Mouse (Mus musculus): ENCODE data around the gene Jsrp1. TPM values are rescaled to one million over a fixed set of nuclear protein-coding genes. Genes with fewer than 3 reads are reported as not detected.
A peak's percentile ranks its signal among the peaks of the same experiment; 100 is the strongest.

The Jsrp1 gene
- polyA plus RNA-seq, 1 experiment from 2014 or later, result 5.7 TPM

GRCm38 (mm10) chr10:80766161-80766815 lies 47.0 kb downstream of the Jsrp1 start:
- Histone ChIP-seq H3K27ac (replicated peaks) (peak overlapping the region; percentile 22; the same call in 1 of the 2 replicates), H3K4me3 (no peak overlapping the region), H3K9ac (peak overlapping the region; percentile 17), H3K9me3 (no peaks in the 10 kb centered on the region), H3K27me3 (replicated peaks) (no peaks in the 10 kb centered on the region), H3K4me2 (no peak overlapping the region), H3K36me3 (peaks cover 68% of the 10 kb centered on the region), H3K4me1 (peaks cover 37% of the 10 kb centered on the region)
- 74% methylated on average over 10 of the region's 10 CpGs for WGBS
- ATAC-seq (ENCODE audit: extremely low read depth, insufficient number of reproducible peaks, low FRiP score, low TSS enrichment), result no peak

- 66% methylated on average over 2 of the region's 2 CpGs for WGBS
- Histone ChIP-seq H3K9me3 (no peaks in the 10 kb centered on the region), H3K4me1 (peaks cover 42% of the 10 kb centered on the region), H3K4me3 (no peak overlapping the region), H3K27ac (replicated peaks) (0 out of 2 replicates have a peak overlapping the region, but pooled peaks have one; percentile 22), H3K9ac (no peak overlapping the region), H3K4me2 (no peak overlapping the region), H3K36me3 (peaks cover 63% of the 10 kb centered on the region), H3K27me3 (replicated peaks) (no peaks in the 10 kb centered on the region)
- ATAC-seq (ENCODE audit: extremely low read depth, insufficient number of reproducible peaks, low FRiP score, low TSS enrichment), result no peak
These were observed 47.6 kb downstream of the Jsrp1 start for GRCm38 (mm10) chr10:80765746-80766145.

- Histone ChIP-seq H3K27ac (replicated peaks) (no peak overlapping the region), H3K27me3 (replicated peaks) (no peaks in the 10 kb centered on the region), H3K9me3 (no peaks in the 10 kb centered on the region), H3K36me3 (peaks cover 42% of the 10 kb centered on the region), H3K4me1 (peaks cover 65% of the 10 kb centered on the region), H3K4me3 (no peak overlapping the region), H3K4me2 (no peak overlapping the region), H3K9ac (no peak overlapping the region)
- ATAC-seq (ENCODE audit: extremely low read depth, insufficient number of reproducible peaks, low FRiP score, low TSS enrichment), result no peak
- WGBS, result 81% methylated on average over 2 of the region's 2 CpGs
These were observed 49.8 kb downstream of the Jsrp1 start for GRCm38 (mm10) chr10:80763502-80763901.

- Histone ChIP-seq H3K27ac (replicated peaks) (no peak overlapping the region), H3K9me3 (no peaks in the 10 kb centered on the region), H3K4me2 (no peak overlapping the region), H3K4me3 (no peak overlapping the region), H3K27me3 (replicated peaks) (no peaks in the 10 kb centered on the region), H3K36me3 (peaks cover 27% of the 10 kb centered on the region), H3K9ac (0 out of 2 replicates have a peak overlapping the region, but pooled peaks have one; percentile 0), H3K4me1 (peaks cover 81% of the 10 kb centered on the region)
- ATAC-seq (ENCODE audit: extremely low read depth, insufficient number of reproducible peaks, low FRiP score, low TSS enrichment), result no peak
- 74% methylated on average over 3 of the region's 3 CpGs for WGBS
These were observed 51.5 kb downstream of the Jsrp1 start for GRCm38 (mm10) chr10:80761821-80762220.

GRCm38 (mm10) chr10:80760596-80761524 lies 52.4 kb downstream of the Jsrp1 start:
- Histone ChIP-seq H3K27ac (replicated peaks) (peak overlapping the region; percentile 26), H3K4me2 (no peak overlapping the region; the same call in 1 of the 2 replicates), H3K9ac (peak overlapping the region; percentile 33), H3K27me3 (replicated peaks) (no peaks in the 10 kb centered on the region), H3K36me3 (peaks cover 17% of the 10 kb centered on the region), H3K9me3 (no peaks in the 10 kb centered on the region), H3K4me1 (peaks cover 81% of the 10 kb centered on the region), H3K4me3 (no peak overlapping the region)
- 77% methylated on average over 4 of the region's 4 CpGs for WGBS
- no peak for ATAC-seq (ENCODE audit: extremely low read depth, insufficient number of reproducible peaks, low FRiP score, low TSS enrichment)

- H3K36me3 ChIP-seq, result peaks cover 7% of the 10 kb centered on the region; the same call in 1 of the 2 replicates
- H3K27ac ChIP-seq (replicated peaks), result peak overlapping the region; percentile 87
- peak overlapping the region; percentile 99 for H3K9ac ChIP-seq
- H3K27me3 ChIP-seq (replicated peaks), result no peaks in the 10 kb centered on the region
- H3K4me3 ChIP-seq, result 0 out of 2 replicates have a peak overlapping the region, but pooled peaks have one; percentile 2
- peaks cover 79% of the 10 kb centered on the region for H3K4me1 ChIP-seq
- H3K9me3 ChIP-seq, result no peaks in the 10 kb centered on the region
- ATAC-seq (ENCODE audit: extremely low read depth, insufficient number of reproducible peaks, low FRiP score, low TSS enrichment), result no peak
- WGBS, result 59% methylated on average over 7 of the region's 7 CpGs
- H3K4me2 ChIP-seq, result peak overlapping the region; percentile 98
These were observed 54.6 kb downstream of the Jsrp1 start for GRCm38 (mm10) chr10:80758651-80759050.

MicroRNAs within 50 kb of the gene (microRNA counts, 519-probe panel; counts per million panel counts)
- microRNA mmu-miR-1982, result 209 counts per million, percentile 61 among the panel's probes with 10 or more counts

Small RNA genes lying within 50 kb of the gene (microRNA-seq; reads per million reads assigned to microRNA genes)
- gene Mir1982, result 3.9 reads per million, percentile 16 among the genes with 10 or more reads in this experiment

Other genes starting within 250 kb of the Jsrp1 start
- 5.1 and 6.2 TPM in 2 replicates for gene Klf16, start 236.2 kb downstream of the Jsrp1 start, polyA plus RNA-seq (2015; fragmentation: Nextera tagmentation; extraction: Ambion mirVana)
- 81.7 and 85.1 TPM in 2 replicates for gene Abhd17a, start 223.2 kb downstream of the Jsrp1 start, polyA plus RNA-seq (2015; fragmentation: Nextera tagmentation; extraction: Ambion mirVana)
- gene Scamp4, start 210.6 kb downstream of the Jsrp1 start, polyA plus RNA-seq (2015; fragmentation: Nextera tagmentation; extraction: Ambion mirVana), result 65.9 and 70.4 TPM in 2 replicates
- 4.4 and 5.6 TPM in 2 replicates for gene Adat3, start 210.6 kb downstream of the Jsrp1 start, polyA plus RNA-seq (2015; fragmentation: Nextera tagmentation; extraction: Ambion mirVana)
- 1.5 and 1.7 TPM in 2 replicates for gene Gm49322, start 207.5 kb downstream of the Jsrp1 start, polyA plus RNA-seq (2015; fragmentation: Nextera tagmentation; extraction: Ambion mirVana)
- 87.5 and 89.0 TPM in 2 replicates for gene Csnk1g2, start 190.7 kb downstream of the Jsrp1 start, polyA plus RNA-seq (2015; fragmentation: Nextera tagmentation; extraction: Ambion mirVana)
- gene Btbd2, start 156.4 kb downstream of the Jsrp1 start, polyA plus RNA-seq (2015; fragmentation: Nextera tagmentation; extraction: Ambion mirVana), result 50.9 and 53.7 TPM in 2 replicates
- gene Mknk2, start 135.4 kb downstream of the Jsrp1 start, polyA plus RNA-seq (2015; fragmentation: Nextera tagmentation; extraction: Ambion mirVana), result 78.2 and 78.7 TPM in 2 replicates
- 26.0 and 27.2 TPM in 2 replicates for gene Mob3a, start 111.5 kb downstream of the Jsrp1 start, polyA plus RNA-seq (2015; fragmentation: Nextera tagmentation; extraction: Ambion mirVana)
- gene Izumo4, start 111.3 kb downstream of the Jsrp1 start, polyA plus RNA-seq (2015; fragmentation: Nextera tagmentation; extraction: Ambion mirVana), result 12.7 and 13.5 TPM in 2 replicates
- gene Ap3d1, start 71.2 kb downstream of the Jsrp1 start, polyA plus RNA-seq (2015; fragmentation: Nextera tagmentation; extraction: Ambion mirVana), result 44.0 and 46.4 TPM in 2 replicates
- gene Dot1l, start 58.3 kb downstream of the Jsrp1 start, polyA plus RNA-seq (2015; fragmentation: Nextera tagmentation; extraction: Ambion mirVana), result 17.9 and 19.1 TPM in 2 replicates
- 46.3 and 53.4 TPM in 2 replicates for gene Sf3a2, start 15.3 kb downstream of the Jsrp1 start, polyA plus RNA-seq (2015; fragmentation: Nextera tagmentation; extraction: Ambion mirVana)
- gene Plekhj1, start 14.9 kb downstream of the Jsrp1 start, polyA plus RNA-seq (2015; fragmentation: Nextera tagmentation; extraction: Ambion mirVana), result 79.6 and 86.5 TPM in 2 replicates
- 0.11 TPM in 1 of 2 replicates, not detected in the other for gene Amh, start 8.3 kb downstream of the Jsrp1 start, polyA plus RNA-seq (2015; fragmentation: Nextera tagmentation; extraction: Ambion mirVana)
- gene Oaz1, start 13.2 kb upstream of the Jsrp1 start, polyA plus RNA-seq (2015; fragmentation: Nextera tagmentation; extraction: Ambion mirVana), result 2,053 and 2,109 TPM in 2 replicates
- 0.16 and 0.34 TPM in 2 replicates for gene Lingo3, start 30.5 kb upstream of the Jsrp1 start, polyA plus RNA-seq (2015; fragmentation: Nextera tagmentation; extraction: Ambion mirVana)
- 157 and 171 TPM in 2 replicates for gene Lsm7, start 41.7 kb upstream of the Jsrp1 start, polyA plus RNA-seq (2015; fragmentation: Nextera tagmentation; extraction: Ambion mirVana)
- 27.7 and 28.5 TPM in 2 replicates for gene Sppl2b, start 41.8 kb upstream of the Jsrp1 start, polyA plus RNA-seq (2015; fragmentation: Nextera tagmentation; extraction: Ambion mirVana)
- gene Tmprss9, start 58.4 kb upstream of the Jsrp1 start, polyA plus RNA-seq (2015; fragmentation: Nextera tagmentation; extraction: Ambion mirVana), result 0.05 and 0.07 TPM in 2 replicates
- 285 and 314 TPM in 2 replicates for gene Timm13, start 87.5 kb upstream of the Jsrp1 start, polyA plus RNA-seq (2015; fragmentation: Nextera tagmentation; extraction: Ambion mirVana)
- 24.8 and 26.7 TPM in 2 replicates for gene Lmnb2, start 104.7 kb upstream of the Jsrp1 start, polyA plus RNA-seq (2015; fragmentation: Nextera tagmentation; extraction: Ambion mirVana)
- 29.2 and 33.9 TPM in 2 replicates for gene Gadd45b, start 116.6 kb upstream of the Jsrp1 start, polyA plus RNA-seq (2015; fragmentation: Nextera tagmentation; extraction: Ambion mirVana)
- 1.4 TPM in 2 replicates for gene Gng7, start 201.4 kb upstream of the Jsrp1 start, polyA plus RNA-seq (2015; fragmentation: Nextera tagmentation; extraction: Ambion mirVana)
- gene Diras1, start 212.2 kb upstream of the Jsrp1 start, polyA plus RNA-seq (2015; fragmentation: Nextera tagmentation; extraction: Ambion mirVana), result 0.06 and 0.07 TPM in 2 replicates
- gene Slc39a3, start 223.9 kb upstream of the Jsrp1 start, polyA plus RNA-seq (2015; fragmentation: Nextera tagmentation; extraction: Ambion mirVana), result 8.0 and 8.2 TPM in 2 replicates
- 152 and 162 TPM in 2 replicates for gene Sgta, start 246.7 kb upstream of the Jsrp1 start, polyA plus RNA-seq (2015; fragmentation: Nextera tagmentation; extraction: Ambion mirVana)